Mouse (Mus musculus): ENCODE results near the gene Olfr606. TPM values are rescaled to one million over a fixed set of nuclear protein-coding genes. Genes with fewer than 3 reads are reported as not detected.
"Not testable (repeated sequence)": the region's sequence is repeated elsewhere in the genome, so short reads cannot be mapped to it uniquely, and the experiment has no call there.

Gene Olfr606
- not detected for total RNA-seq (2021)

GRCm38 (mm10) chr7:103448746-103449145 is at the start of gene Olfr606:
TSS of gene Olfr606 (plus strand) at chr7:103449046.
- intact Hi-C loops (cut with DNase I) = no loop called here
- DNase-seq (ENCODE audit: low spot score in 2 of 2) = no peak

GRCm38 (mm10) chr7:103406521-103407055 is 42.3 kb upstream of the Olfr606 start:
- DNase-seq (ENCODE audit: low spot score in 2 of 2); intact Hi-C loops (cut with DNase I): not testable (repeated sequence)

- DNase-seq (ENCODE audit: low spot score in 2 of 2) = not testable (repeated sequence)
- intact Hi-C loops (cut with DNase I) = loop anchor here (5.0 kb wide), 1 partner anchor 167 kb away; no protein-coding TSS in a partner anchor
Observed at GRCm38 (mm10) chr7:103414772-103415171, 34.1 kb upstream of the Olfr606 start, which contains the start of gene Usp17lc. TSS of gene Usp17lc (plus strand) at chr7:103415072.

- DNase-seq (ENCODE audit: low spot score in 2 of 2) = no peak
- intact Hi-C loops (cut with DNase I) = no loop called here
Observed at GRCm38 (mm10) chr7:103445339-103445738, 3.5 kb upstream of the Olfr606 start, which contains the start of gene Olfr605. TSS of gene Olfr605 (minus strand) at chr7:103445439.

GRCm38 (mm10) chr7:103460590-103460989 is 11.7 kb downstream of the Olfr606 start:
- DNase-seq (ENCODE audit: low spot score in 2 of 2) = no peak
- intact Hi-C loops (cut with DNase I) = no loop called here

- DNase-seq (ENCODE audit: low spot score in 2 of 2) = no peak
- intact Hi-C loops (cut with DNase I) = no loop called here
Observed at GRCm38 (mm10) chr7:103469577-103469976, 20.7 kb downstream of the Olfr606 start, which contains the start of gene Olfr608. TSS of gene Olfr608 (plus strand) at chr7:103469877.

- DNase-seq (ENCODE audit: low spot score in 2 of 2); intact Hi-C loops (cut with DNase I): not testable (repeated sequence)
Observed at GRCm38 (mm10) chr7:103477106-103477505, 28.3 kb downstream of the Olfr606 start.

- no peak for DNase-seq (ENCODE audit: low spot score in 2 of 2)
- intact Hi-C loops (cut with DNase I) = no loop called here
Observed at GRCm38 (mm10) chr7:103497962-103498361, 49.1 kb downstream of the Olfr606 start, which contains the start of gene Olfr609. TSS of gene Olfr609 (minus strand) at chr7:103498062.

Small RNA genes lying within 50 kb of the gene (microRNA-seq; reads per million reads assigned to microRNA genes)
- gene Gm25774 = not detected

Other genes with a start within 250 kb of the Olfr606 start
- not detected for gene Olfr593, start 237.2 kb upstream of the Olfr606 start, total RNA-seq (2021)
- not detected for gene Olfr594, start 232.1 kb upstream of the Olfr606 start, total RNA-seq (2021)
- not detected for gene Usp17ld, start 196.5 kb upstream of the Olfr606 start, total RNA-seq (2021)
- gene Olfr596, start 143.4 kb upstream of the Olfr606 start, total RNA-seq (2021) = not detected
- not detected for gene Olfr597, start 132.7 kb upstream of the Olfr606 start, total RNA-seq (2021)
- gene Olfr598, start 125.5 kb upstream of the Olfr606 start, total RNA-seq (2021) = not detected
- not detected for gene Olfr599, start 113.1 kb upstream of the Olfr606 start, total RNA-seq (2021)
- gene Olfr600, start 99.4 kb upstream of the Olfr606 start, total RNA-seq (2021) = not detected
- not detected for gene Olfr601, start 86.4 kb upstream of the Olfr606 start, total RNA-seq (2021)
- gene Olfr603, start 62.9 kb upstream of the Olfr606 start, total RNA-seq (2021) = not detected
- not detected for gene Usp17lc, start 34.0 kb upstream of the Olfr606 start, total RNA-seq (2021)
- not detected for gene Olfr605, start 3.6 kb upstream of the Olfr606 start, total RNA-seq (2021)
- not detected for gene Olfr607, start 15.1 kb downstream of the Olfr606 start, total RNA-seq (2021)
- gene Olfr608, start 20.8 kb downstream of the Olfr606 start, total RNA-seq (2021) = not detected
- gene Olfr609, start 49.0 kb downstream of the Olfr606 start, total RNA-seq (2021) = not detected
- not detected for gene Olfr610, start 63.1 kb downstream of the Olfr606 start, total RNA-seq (2021)
- gene Olfr611, start 71.8 kb downstream of the Olfr606 start, total RNA-seq (2021) = not detected
- not detected for gene Olfr612, start 93.7 kb downstream of the Olfr606 start, total RNA-seq (2021)
- not detected for gene Olfr613, start 99.0 kb downstream of the Olfr606 start, total RNA-seq (2021)
- not detected for gene Olfr615, start 107.0 kb downstream of the Olfr606 start, total RNA-seq (2021)
- gene Olfr616, start 120.1 kb downstream of the Olfr606 start, total RNA-seq (2021) = not detected
- not detected for gene Olfr617, start 124.0 kb downstream of the Olfr606 start, total RNA-seq (2021)
- not detected for gene Olfr618, start 141.1 kb downstream of the Olfr606 start, total RNA-seq (2021)
- gene Olfr619, start 151.5 kb downstream of the Olfr606 start, total RNA-seq (2021) = not detected
- not detected for gene Olfr620, start 163.5 kb downstream of the Olfr606 start, total RNA-seq (2021)
- gene Olfr622, start 193.7 kb downstream of the Olfr606 start, total RNA-seq (2021) = not detected
- gene Olfr623, start 214.7 kb downstream of the Olfr606 start, total RNA-seq (2021) = not detected
- under 1 TPM in 1 of 2 experiments, not detected in 1; 0.07 TPM for gene Olfr624, start 222.1 kb downstream of the Olfr606 start, total RNA-seq (2021)
- gene Olfr625-ps1, start 233.7 kb downstream of the Olfr606 start, total RNA-seq (2021) = not detected